Mouse (Mus musculus) telencephalon, adult 2 months (tissue): ENCODE data around the gene Nadk2.
A peak's percentile ranks its signal among the peaks of the same experiment; 100 is the strongest.

Experiments
- DNase-seq: peaks from one replicate; pipeline ENCODE4 v3.0.0-alpha.2; 2011; ENCODE audit warnings: low read depth, low spot score

Gene Nadk2

DNA sequence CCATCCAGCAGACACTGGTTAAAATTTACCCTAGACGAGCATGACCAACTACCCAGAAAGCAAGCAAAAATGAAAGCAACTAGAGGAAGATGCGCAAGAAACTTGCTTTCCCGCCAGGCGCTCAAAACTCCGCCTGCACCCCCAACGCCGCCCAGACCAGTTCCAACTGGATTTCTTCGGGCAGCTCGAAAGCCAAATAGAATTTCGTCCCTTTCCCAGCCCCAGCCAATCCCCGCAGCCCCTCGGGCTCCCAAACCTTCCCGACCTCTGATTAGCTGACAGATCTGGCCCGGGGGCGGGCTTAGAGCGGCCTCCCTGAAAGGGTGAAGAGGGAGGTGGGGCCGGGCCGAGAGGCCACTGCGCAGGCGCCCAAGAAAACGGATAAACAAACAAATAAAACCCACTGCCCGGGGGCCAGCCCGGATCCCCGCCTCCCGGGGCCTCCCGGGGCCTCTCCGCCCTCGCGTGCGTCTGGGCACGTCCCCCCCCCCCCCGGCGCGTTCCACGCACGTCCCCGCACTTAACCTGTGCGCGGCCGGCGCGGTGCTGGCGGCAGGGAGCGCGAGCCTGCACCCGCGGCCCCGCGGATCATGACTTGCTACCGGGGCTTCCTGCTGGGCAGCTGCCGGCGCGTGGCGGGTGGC is at the start of gene Nadk2:
Nadk2 (plus strand) TSS at position 349 of the 644 bp plus-strand sequence.
- DNase-seq = peak; percentile 98

GRCm38 (mm10) chr15:9055704-9056103 is 15.4 kb upstream of the Nadk2 start:
- DNase-seq = no peak

DNA sequence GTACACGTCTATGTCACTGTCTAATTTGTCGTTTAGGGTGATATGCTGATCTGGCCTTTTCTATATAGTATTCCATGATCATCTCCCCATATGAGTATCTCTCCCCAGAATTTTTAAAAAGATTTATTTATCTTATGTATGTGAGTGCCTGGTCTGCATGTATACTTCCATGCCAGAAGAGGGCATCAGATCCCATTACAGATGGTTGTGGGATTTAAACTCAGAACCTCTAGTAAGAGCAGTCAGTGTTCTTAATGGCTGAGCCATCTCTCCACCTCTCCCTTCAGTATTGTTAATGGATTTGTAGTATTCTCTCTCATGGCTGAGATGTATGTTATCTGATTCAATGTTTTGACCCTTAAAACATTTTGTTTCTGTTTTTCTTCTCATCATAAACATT is 11.2 kb upstream of the Nadk2 start:
- no peak for DNase-seq

GRCm38 (mm10) chr15:9061150-9061882 is 9.7 kb upstream of the Nadk2 start:
- DNase-seq = no peak

- DNase-seq = no peak
These were observed 2.2 kb upstream of the Nadk2 start for GRCm38 (mm10) chr15:9068881-9069280.

- no peak for DNase-seq
These were observed 707 bp upstream of the Nadk2 start for GRCm38 (mm10) chr15:9070353-9070752.

- DNase-seq = no peak
These were observed 790 bp downstream of the Nadk2 start for GRCm38 (mm10) chr15:9071556-9072544.

DNA sequence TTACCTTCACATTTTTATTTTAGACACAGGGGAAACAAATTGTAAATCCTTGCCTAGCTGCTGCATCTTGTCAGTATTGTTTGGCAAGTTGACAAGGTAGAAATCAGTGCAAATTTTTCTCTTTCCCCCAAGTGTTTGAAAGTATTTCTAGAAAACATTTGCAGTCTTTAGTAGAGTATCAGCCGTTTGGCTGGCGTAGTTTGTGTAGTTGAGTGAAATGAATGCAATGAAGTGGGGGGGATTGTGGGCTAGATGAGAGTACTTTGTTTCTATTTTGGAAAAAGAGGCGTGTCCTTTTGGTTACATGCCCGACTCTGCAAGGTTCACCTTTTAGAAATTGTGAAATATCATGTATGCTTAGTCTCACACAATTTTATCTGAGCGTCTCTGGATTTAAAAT is 1.6 kb downstream of the Nadk2 start:
- DNase-seq = no peak

- DNase-seq = no peak
These were observed 2.1 kb downstream of the Nadk2 start for GRCm38 (mm10) chr15:9073067-9073608.

- DNase-seq = no peak
These were observed 2.6 kb downstream of the Nadk2 start for GRCm38 (mm10) chr15:9073684-9074083.

GRCm38 (mm10) chr15:9074139-9074538 is 3.1 kb downstream of the Nadk2 start:
- no peak for DNase-seq

DNA sequence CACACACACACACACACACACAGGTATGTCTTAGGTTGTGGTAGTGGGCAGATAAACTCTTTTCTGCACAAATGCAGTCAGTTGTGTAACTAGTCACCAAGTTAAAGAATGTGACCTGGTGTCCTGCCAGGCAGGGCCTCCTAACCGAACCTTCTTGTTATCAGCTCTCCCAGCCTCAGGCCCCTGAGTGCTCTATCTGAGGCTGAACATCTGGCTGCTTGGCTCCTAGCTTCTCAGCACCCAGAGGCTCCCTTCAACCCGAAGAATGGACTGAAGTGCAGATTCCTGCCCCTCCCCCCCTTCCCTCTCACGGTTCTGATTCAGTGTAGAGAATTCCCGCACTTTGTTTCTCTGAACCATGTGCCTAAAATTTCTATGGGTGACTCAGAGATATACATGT is 3.6 kb downstream of the Nadk2 start:
- no peak for DNase-seq

- no peak for DNase-seq
These were observed 4.6 kb downstream of the Nadk2 start for GRCm38 (mm10) chr15:9075608-9076200.

- no peak for DNase-seq
These were observed 7.6 kb downstream of the Nadk2 start for GRCm38 (mm10) chr15:9078481-9079300.

- DNase-seq = no peak
These were observed 8.6 kb downstream of the Nadk2 start for GRCm38 (mm10) chr15:9079626-9080025.

- DNase-seq = no peak
These were observed 9.1 kb downstream of the Nadk2 start for GRCm38 (mm10) chr15:9080206-9080605.

GRCm38 (mm10) chr15:9081294-9081693 is 10.2 kb downstream of the Nadk2 start:
- DNase-seq = no peak

DNA sequence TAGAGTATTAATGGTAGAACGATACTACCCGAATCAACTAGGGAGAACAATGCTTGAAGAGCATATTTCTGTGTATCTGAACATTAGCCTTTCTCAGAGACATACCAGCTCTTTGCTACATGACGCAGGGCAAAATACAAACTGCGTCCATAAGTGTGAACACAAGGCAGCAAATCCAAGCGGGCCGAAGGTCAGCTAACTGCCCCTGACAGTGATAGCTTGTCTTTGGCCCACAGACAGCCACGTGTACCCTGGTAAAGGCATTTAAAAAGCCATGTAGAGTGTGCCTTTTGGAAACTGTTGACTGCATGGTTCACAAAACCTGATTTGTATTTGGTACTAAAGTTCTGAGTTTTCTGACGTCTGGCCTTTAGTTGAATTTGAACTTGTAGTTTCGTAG is 11.7 kb downstream of the Nadk2 start:
- DNase-seq = no peak

DNA sequence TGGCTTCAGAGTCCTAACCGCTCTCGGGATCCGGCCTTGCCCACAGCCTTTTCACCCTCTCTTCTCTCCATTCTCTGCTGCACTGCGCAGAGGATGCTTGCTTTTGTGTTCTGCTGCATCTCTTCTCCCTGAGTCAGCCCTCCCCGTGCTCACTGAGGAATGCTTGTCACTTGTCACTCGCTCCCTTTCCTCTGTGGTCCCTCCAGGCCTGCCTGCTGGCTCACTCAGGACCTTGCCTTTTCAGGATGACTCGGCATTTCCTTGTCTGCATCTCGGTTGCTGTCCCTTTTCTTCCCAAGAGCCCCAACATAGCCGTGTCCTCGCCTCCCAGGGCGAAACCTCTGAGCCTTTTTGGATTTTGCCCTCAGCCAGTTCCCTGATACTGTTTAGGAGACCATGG is 15.8 kb downstream of the Nadk2 start:
- no peak for DNase-seq

DNA sequence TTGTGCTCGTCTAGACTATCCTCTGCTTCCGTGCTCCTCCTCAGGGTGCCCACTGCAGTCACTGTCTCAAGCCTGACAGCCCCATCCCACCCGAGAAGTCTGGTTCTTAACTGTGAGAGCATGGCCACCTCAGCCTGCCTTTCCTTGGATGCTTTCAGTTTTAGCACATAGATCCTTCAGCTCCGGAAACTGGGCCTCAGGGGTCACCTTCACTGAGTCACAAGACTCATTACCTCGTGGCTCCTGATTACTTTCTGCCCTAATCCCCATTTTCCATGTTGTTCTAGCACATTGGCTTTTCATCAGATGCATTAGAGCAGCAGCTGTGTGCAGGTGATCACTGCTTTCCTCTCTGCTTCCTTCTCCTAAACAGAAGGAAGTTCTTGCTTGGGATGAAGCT is 16.4 kb downstream of the Nadk2 start:
- DNase-seq = no peak
